Mouse (Mus musculus) testis, adult 2 months (tissue): ENCODE measurements at regions not wholly inside any gene's neighbourhood (a gene's known extent, or its start where the extent isn't known, plus 50 kb on each side); places are given as distances from the start of the nearest gene placed in this dataset.
"Not testable (repeated sequence)": the region's sequence is repeated elsewhere in the genome, so short reads cannot be mapped to it uniquely, and the experiment has no call there.

Experiments
- H3K27ac ChIP-seq: fragments of 200-500 bp; 2 replicates; pipeline ENCODE4 v1.5.1; 2012; ENCODE audit warnings: low read depth, low read length; ENCODE audit not compliant: control insufficient read depth, insufficient read depth
- H3K27me3 ChIP-seq: fragments of 200-500 bp; 2 replicates; pipeline ENCODE4 v1.6.1; 2012; ENCODE audit warnings: mild to moderate bottlenecking, low read length, moderate library complexity; ENCODE audit not compliant: control insufficient read depth, insufficient read depth
- H3K36me3 ChIP-seq: fragments of 200-500 bp; 2 replicates; pipeline ENCODE4 v1.6.1; 2012; ENCODE audit warnings: mild to moderate bottlenecking, low read length; ENCODE audit not compliant: control insufficient read depth, insufficient read depth
- H3K4me1 ChIP-seq: fragments of 200-500 bp; 2 replicates; pipeline ENCODE4 v1.6.1; 2012; ENCODE audit warnings: low read length; ENCODE audit not compliant: control insufficient read depth, insufficient read depth
- H3K4me3 ChIP-seq: fragments of 200-500 bp; 2 replicates; pipeline ENCODE4 v1.5.1; 2012; ENCODE audit warnings: low read depth, mild to moderate bottlenecking, low read length, moderate library complexity, mixed read lengths; ENCODE audit not compliant: control insufficient read depth
- CTCF ChIP-seq: fragments of 200-500 bp; IDR thresholded peaks from 2 replicates; pipeline ENCODE4 v1.5.1; 2012; ENCODE audit warnings: low read depth, mild to moderate bottlenecking, inconsistent platforms, low read length, moderate library complexity; ENCODE audit not compliant: control insufficient read depth, insufficient read depth, insufficient replicate concordance
- POLR2A ChIP-seq: fragments of 200-500 bp; IDR thresholded peaks from 2 replicates; pipeline ENCODE4 v1.6.1; 2012; ENCODE audit warnings: low read depth, mild to moderate bottlenecking, inconsistent platforms, low read length, moderate library complexity; ENCODE audit not compliant: control insufficient read depth

DNA sequence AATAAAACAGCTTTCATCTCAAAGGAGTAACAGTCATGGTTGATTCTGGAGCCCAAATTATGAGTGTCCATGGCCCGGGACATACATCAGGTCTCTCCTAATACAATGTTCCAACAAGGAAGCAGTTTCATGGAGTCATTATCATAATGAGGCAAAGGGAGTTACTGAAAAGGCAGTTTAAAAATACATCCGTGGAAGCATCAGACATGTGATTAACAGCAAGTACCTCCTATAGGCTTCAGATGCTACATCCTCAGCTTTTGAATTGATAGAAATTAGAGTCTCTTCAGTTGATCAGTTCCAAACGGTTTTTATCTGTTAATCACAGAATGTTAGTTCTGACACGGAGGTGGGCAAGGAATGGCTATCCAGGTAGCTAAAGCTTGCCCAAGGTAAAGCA, 110.5 kb downstream of the Rchy1 start:
- no peak for TF ChIP-seq CTCF
- TF ChIP-seq POLR2A, result no peak
- Histone ChIP-seq H3K4me3 (no peak overlapping the region), H3K27me3 (no peaks in the 10 kb centered on the region), H3K4me1 (no peaks in the 10 kb centered on the region), H3K27ac (no peak overlapping the region), H3K36me3 (no peaks in the 10 kb centered on the region)

DNA sequence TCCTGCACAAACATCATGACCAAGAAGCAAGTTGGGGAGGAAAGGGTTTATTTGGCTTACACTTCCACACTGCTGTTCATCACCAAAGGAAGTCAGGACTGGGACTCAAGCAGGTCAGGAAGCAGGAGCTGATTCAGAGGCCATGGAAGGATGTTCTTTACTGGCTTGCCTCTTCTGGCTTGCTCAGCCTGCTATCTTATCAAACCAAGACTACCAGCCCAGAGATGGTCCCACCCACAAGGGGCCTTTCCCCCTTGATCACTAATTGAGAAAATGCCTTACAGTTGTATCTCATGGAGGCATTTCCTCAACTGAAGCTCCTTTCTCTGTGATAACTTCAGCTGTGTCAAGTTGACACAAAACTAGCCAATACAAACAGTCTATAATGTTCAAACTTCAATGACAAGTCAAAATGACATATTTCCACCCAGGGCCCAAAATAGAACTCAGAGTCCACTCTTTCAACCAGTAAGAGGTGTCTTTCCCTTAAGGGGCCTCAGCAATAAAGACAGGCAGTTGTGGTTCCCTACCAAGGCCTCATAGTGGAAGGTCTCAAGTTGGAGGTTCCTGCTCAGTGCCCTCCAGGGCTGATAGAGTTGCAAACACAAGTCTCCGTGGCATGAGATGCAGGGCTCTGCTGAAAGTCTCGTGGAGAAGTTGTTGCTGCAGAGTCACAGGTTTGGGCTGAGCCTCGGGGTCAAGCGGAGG, 111.9 kb downstream of the Rchy1 start:
- not testable (repeated sequence) for H3K27ac ChIP-seq, H3K4me1 ChIP-seq, H3K4me3 ChIP-seq, H3K27me3 ChIP-seq, H3K36me3 ChIP-seq

DNA sequence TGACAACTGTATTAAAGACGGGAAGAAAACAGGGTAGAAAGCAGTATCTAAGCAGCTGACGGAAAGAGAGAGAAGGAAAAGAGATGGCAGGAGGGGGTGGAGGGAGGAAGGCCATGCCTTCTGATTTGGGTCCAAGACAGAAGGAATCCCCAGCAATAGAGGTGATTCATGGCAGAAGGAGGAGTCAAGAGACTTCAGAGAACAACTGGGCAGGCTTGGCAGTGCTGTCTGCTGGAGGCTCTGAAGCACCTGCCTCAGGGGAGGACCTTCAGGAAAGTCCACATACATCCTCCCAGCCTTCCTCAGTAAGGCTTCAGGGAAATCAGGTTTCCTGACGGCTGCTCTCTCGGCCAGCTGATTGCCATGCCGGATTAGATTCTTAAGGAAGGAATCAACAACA, 112.4 kb downstream of the Rchy1 start:
- H3K27me3 ChIP-seq, result no peaks in the 10 kb centered on the region
- H3K4me1 ChIP-seq, result no peaks in the 10 kb centered on the region
- no peak overlapping the region for H3K4me3 ChIP-seq
- TF ChIP-seq POLR2A (no peak), CTCF (no peak)
- H3K36me3 ChIP-seq, result no peaks in the 10 kb centered on the region
- H3K27ac ChIP-seq, result no peak overlapping the region

DNA sequence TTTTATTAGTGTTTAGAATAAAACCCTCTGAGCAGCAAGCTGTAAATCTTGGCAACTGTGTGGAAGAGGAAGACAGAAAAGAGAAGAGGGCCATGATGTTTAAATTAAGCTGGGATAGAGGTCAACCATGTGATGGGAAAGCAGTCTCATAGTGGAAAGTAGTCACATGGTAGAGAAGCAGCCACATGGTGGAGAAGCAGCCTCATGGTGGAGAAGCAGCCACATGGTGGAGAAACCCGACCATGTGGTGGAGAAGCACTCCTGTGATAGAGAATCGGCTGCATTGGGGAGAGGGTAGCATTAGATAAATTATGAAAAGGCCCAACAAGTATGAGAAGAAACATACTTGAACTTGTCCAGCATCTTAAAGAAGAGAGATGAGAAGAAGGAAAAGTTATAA, 113.3 kb downstream of the Rchy1 start:
- no peak overlapping the region for H3K27ac ChIP-seq
- TF ChIP-seq CTCF (no peak), POLR2A (no peak)
- no peaks in the 10 kb centered on the region for H3K4me1 ChIP-seq
- H3K27me3 ChIP-seq, result no peaks in the 10 kb centered on the region
- no peak overlapping the region for H3K4me3 ChIP-seq
- no peaks in the 10 kb centered on the region for H3K36me3 ChIP-seq

DNA sequence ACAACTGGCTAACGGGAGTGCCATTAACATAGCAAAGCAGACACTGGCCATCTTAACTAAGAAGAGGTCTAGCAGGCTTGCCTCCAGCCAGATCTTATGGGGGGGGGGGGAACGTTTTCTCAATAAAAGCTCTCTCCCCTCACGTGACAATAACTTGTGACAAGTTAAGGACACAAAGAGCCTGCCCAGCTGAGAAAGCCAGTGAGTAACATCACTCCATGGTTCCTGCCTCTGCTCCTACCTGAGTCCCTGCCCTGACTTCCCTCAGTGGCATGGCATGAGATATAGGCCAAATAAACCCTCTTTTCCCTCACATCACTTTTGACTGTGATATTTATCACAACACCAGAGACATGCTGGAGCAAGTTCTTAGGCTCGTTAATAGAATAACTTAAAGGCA, 113.8 kb downstream of the Rchy1 start:
- no peak overlapping the region for H3K27ac ChIP-seq
- no peaks in the 10 kb centered on the region for H3K4me1 ChIP-seq
- no peak overlapping the region for H3K4me3 ChIP-seq
- H3K27me3 ChIP-seq, result no peaks in the 10 kb centered on the region
- no peak for TF ChIP-seq CTCF
- TF ChIP-seq POLR2A, result no peak
- H3K36me3 ChIP-seq, result no peaks in the 10 kb centered on the region

DNA sequence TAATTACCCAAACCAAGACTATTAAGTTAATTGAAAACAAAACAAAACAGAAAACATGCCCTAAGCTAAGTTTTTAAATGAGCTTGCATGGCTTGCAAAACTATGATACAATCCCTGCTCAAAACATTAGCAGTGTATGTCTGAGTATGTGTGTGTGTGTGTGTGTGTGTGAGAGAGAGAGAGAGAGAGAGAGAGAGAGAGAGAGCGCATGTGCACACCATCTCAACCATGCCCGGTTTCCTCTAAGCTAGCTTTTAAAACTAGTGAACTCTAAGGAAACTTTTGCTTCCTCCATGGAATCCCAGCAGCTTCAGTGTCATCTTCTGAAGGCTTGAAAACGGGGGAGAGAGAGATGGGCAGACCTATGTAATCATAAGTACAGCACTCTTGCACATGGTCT, 114.3 kb downstream of the Rchy1 start:
- Histone ChIP-seq H3K27ac (no peak overlapping the region), H3K27me3 (no peaks in the 10 kb centered on the region), H3K4me1 (no peaks in the 10 kb centered on the region), H3K4me3 (no peak overlapping the region), H3K36me3 (no peaks in the 10 kb centered on the region)
- no peak for TF ChIP-seq CTCF
- TF ChIP-seq POLR2A, result no peak

DNA sequence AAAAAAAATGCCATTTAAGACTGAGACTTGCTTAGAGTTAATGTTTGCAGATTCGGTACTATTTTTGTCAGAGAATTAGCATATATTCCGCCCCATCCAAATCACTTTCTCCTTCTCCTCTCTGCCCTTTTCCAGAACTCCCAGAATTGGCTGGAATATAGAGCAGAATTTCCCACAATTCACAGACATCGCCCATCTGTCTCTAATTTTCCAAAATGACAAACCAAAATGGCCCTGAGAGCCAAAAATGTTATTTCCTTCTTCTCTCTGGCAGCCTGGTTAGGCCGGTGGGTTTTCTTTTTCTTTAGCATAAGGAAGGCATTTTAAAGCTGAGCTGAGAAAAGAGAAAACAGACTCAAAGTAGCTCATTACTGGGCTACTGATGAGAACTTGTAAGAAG, 119.8 kb downstream of the Rchy1 start:
- Histone ChIP-seq H3K27ac (no peak overlapping the region), H3K4me1 (no peaks in the 10 kb centered on the region)
- TF ChIP-seq POLR2A, result no peak
- no peak for TF ChIP-seq CTCF

DNA sequence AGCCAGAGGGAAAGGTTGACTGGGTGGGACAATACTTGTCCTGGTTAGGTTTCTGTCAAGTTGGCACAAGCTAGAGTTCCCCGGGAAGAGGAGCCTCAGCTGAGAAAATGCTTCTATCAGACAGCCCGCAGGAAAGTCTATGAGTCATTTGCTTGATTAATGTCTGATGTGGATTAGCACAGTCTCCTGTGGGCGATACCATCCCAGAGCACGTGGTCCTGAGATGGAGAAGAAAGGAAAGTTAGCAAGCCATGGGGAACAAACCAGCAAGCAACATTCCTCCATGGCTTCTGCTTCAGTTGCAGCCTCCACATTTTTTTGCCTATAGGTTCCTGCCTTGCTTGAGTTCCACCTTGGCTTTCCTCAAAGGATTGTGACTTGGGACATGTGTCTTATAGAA, 121.8 kb downstream of the Rchy1 start:
- Histone ChIP-seq H3K4me1 (no peaks in the 10 kb centered on the region), H3K27me3 (no peaks in the 10 kb centered on the region), H3K4me3 (no peak overlapping the region), H3K27ac (no peak overlapping the region), H3K36me3 (no peaks in the 10 kb centered on the region)
- no peak for TF ChIP-seq CTCF
- TF ChIP-seq POLR2A, result no peak

More for the DNA sequence above, 119.8 kb downstream of the Rchy1 start:
- no peaks in the 10 kb centered on the region for H3K27me3 ChIP-seq
- H3K36me3 ChIP-seq, result no peaks in the 10 kb centered on the region
- H3K4me3 ChIP-seq, result no peak overlapping the region
